Mouse (Mus musculus) cortical plate, adult 2 months (tissue): Measurements from ENCODE around the gene Prdm1.

ENCODE experiments used
- CTCF ChIP-seq: fragments of 200-500 bp; IDR thresholded peaks from 2 replicates; pipeline ENCODE4 v1.5.1; 2011; ENCODE audit warnings: mild to moderate bottlenecking, control low read depth, low read length; ENCODE audit not compliant: insufficient read depth; ENCODE audit errors: extremely low read depth
- POLR2A ChIP-seq: fragments of 200-500 bp; IDR thresholded peaks from 2 replicates; pipeline ENCODE4 v1.6.1; 2011; ENCODE audit warnings: mild to moderate bottlenecking, low read length, control low read depth; ENCODE audit not compliant: insufficient read depth; ENCODE audit errors: extremely low read depth

DNA sequence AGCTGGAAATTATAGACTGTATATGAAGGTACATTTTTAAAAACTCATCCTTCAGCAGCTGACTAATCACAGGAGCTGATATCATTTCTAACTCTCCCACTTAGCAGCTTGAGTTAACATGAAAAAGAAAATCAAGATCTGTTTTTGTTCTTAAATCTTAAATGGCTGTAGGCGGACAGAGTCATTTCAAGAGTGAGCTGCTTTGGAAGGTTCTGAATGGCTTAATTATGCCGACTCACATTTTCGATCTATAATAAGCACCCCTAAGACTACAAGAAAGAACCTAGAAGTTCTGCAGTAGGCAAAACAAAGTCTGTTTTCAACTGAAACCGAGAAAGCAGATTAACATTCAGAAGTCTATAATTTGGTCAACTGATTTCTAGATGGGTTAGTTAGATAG lies 83.9 kb downstream of the Prdm1 start:
- TF ChIP-seq CTCF (no peak), POLR2A (no peak)
